Mouse (Mus musculus) CH12.LX (cell line): ENCODE results near the gene Ell.

ENCODE experiments used
- CHD1 ChIP-seq: IDR thresholded peaks from 2 replicates; pipeline ENCODE4 v1.6.1; 2012; ENCODE audit warnings: low read depth, low read length, improper control_type of control experiment, inconsistent platforms
- CTCF ChIP-seq, 2 experiments: IDR thresholded peaks in 1 of 2; conservative IDR thresholded peaks in 1 of 2; 2 replicates each; pipeline ENCODE4 v1.5.1; 2011 to 2012; ENCODE audit warnings: low read depth in 2 of 2, low read length in 2 of 2, improper control_type of control experiment in 1 of 2, inconsistent platforms in 1 of 2, mild to moderate bottlenecking in 1 of 2, moderate library complexity in 1 of 2
- EP300 ChIP-seq: IDR thresholded peaks from 2 replicates; pipeline ENCODE4 v1.6.1; 2011; ENCODE audit warnings: low read length, improper control_type of control experiment
- HCFC1 ChIP-seq: IDR thresholded peaks from 2 replicates; pipeline ENCODE4 v1.6.1; 2012; ENCODE audit warnings: low read depth, mild to moderate bottlenecking, inconsistent platforms, low read length, improper control_type of control experiment
- JUN ChIP-seq: IDR thresholded peaks from 2 replicates; pipeline ENCODE4 v1.6.1; 2011; ENCODE audit warnings: low read depth, mild to moderate bottlenecking, low read length, improper control_type of control experiment, moderate library complexity; ENCODE audit not compliant: insufficient read depth
- MAFK ChIP-seq: IDR thresholded peaks from 2 replicates; pipeline ENCODE4 v1.6.1; 2011; ENCODE audit warnings: low read length, improper control_type of control experiment; ENCODE audit not compliant: insufficient replicate concordance
- MAX ChIP-seq: IDR thresholded peaks from 2 replicates; pipeline ENCODE4 v1.6.1; 2011; ENCODE audit warnings: low read length, improper control_type of control experiment
- MXI1 ChIP-seq: IDR thresholded peaks from 2 replicates; pipeline ENCODE4 v1.6.1; 2011; ENCODE audit warnings: mild to moderate bottlenecking, low read depth, low read length, improper control_type of control experiment
- MYC ChIP-seq: IDR thresholded peaks from 2 replicates; pipeline ENCODE4 v1.6.1; 2011; ENCODE audit warnings: low read depth, mild to moderate bottlenecking, improper control_type of control experiment, low read length
- NELFE ChIP-seq: IDR thresholded peaks from 2 replicates; pipeline ENCODE4 v1.6.1; 2011; ENCODE audit warnings: low read depth, low read length, improper control_type of control experiment
- POLR2A ChIP-seq: IDR thresholded peaks from 2 replicates; pipeline ENCODE4 v1.6.1; 2011; ENCODE audit warnings: low read depth, mild to moderate bottlenecking, improper control_type of control experiment, low read length
- POLR2AphosphoS2 ChIP-seq: IDR thresholded peaks from 2 replicates; pipeline ENCODE4 v1.6.1; 2011; ENCODE audit warnings: low read depth, low read length, improper control_type of control experiment
- UBTF ChIP-seq: IDR thresholded peaks from 2 replicates; pipeline ENCODE4 v1.6.1; 2012; ENCODE audit warnings: low read depth, mild to moderate bottlenecking, inconsistent platforms, low read length, improper control_type of control experiment, moderate library complexity
- ZC3H11A ChIP-seq: IDR thresholded peaks from 2 replicates; pipeline ENCODE4 v1.6.1; 2012; ENCODE audit warnings: low read depth, mild to moderate bottlenecking, inconsistent platforms, low read length, improper control_type of control experiment

DNA sequence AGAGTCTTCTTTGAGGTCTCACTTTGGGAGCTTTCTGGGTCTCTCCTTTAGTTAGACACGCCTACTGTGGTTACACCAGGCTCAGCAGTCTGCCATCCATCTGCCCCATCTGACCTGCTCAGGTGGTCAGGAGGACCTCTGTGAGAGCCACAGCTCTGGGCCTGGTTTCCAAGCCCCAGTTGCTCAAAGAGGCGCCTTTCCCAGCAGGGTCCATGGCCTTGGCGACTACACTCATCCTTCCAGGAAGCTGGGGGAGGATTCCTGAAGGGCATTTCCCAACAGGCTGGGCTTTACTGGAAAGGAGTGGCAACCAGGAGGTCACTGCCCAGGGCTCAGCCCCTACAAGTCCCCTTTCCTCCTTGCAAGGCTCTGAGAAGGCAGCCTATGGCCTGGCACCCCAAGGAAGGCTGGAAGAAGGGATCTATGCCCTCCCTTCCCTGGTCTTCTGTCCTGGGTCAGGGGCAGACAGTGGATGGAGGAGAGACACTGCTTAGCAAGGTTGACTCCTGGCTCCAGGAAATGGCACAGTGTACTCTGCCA, 25.5 kb downstream of the Ell start:
- TF ChIP-seq MAX (no peak), CTCF (conservative IDR thresholded peaks at IDR 0.05 in 1 of 2, IDR thresholded peaks at IDR 0.05 in 1 of 2; ENCODE audit: low read depth in 2 of 2, low read length in 2 of 2) (no peak), UBTF (no peak), POLR2A (no peak), HCFC1 (no peak), MXI1 (no peak), ZC3H11A (no peak), NELFE (no peak), CHD1 (no peak), MYC (no peak), MAFK (no peak), JUN (no peak), POLR2AphosphoS2 (no peak), EP300 (no peak)
